Mouse (Mus musculus) B cell, adult 62 days (primary cell): ENCODE data around the gene Klhdc8a. TPM values are rescaled to one million over a fixed set of nuclear protein-coding genes. Genes with fewer than 3 reads are reported as not detected.

Source experiments
- total RNA-seq: library from RNA; stranded (reverse); gene quantifications from 4 replicates; pipeline ENCODE4 v1.2.4, GENCODE M21; 2023

Klhdc8a gene
- 0.14 TPM in 1 of 4 replicates, not detected in the others for total RNA-seq

GRCm38 (mm10) chr1:132298425-132298800 is at the start of gene Klhdc8a:
TSS of gene Klhdc8a (plus strand) at chr1:132298626.

DNA sequence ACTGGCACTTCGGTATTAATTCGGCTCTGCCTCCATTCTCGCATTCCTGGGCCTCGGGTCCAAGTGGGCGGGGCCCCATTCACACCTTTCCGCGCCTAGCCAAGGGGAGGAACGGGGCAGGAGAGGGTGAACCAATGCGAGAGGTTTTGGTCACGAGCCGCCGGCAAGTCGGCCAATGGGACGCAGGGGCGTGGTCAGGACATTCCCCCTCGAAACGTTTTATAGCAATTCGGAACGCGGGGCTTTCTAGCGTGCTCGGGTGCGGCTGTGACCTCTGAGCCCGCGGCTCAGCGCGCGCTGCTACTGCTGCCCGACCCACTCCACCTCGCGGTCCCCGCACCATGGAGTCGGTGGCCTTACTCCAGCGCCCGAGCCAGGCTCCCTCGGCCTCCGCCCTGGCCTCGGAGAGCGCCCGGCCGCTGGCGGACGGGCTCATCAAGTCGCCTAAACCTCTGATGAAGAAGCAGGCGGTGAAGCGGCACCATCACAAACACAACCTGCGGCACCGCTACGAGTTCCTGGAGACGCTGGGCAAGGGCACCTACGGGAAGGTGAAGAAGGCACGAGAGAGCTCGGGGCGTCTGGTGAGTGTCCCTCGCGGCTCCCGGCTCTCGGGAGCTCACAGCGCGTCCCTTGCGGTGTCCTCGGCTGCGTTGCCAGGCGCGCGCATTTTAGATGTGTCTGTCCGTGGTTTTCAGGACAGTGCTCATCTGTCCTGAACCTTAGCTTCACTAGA is 17.6 kb downstream of the Klhdc8a start, which contains the start of gene Nuak2:
Nuak2 (plus strand) TSS at position 238 of the 736 bp plus-strand sequence.

Other genes starting within 250 kb of the Klhdc8a start
- gene Mfsd4a, start 230.6 kb upstream of the Klhdc8a start, total RNA-seq = 0.52 TPM in 1 of 4 replicates, not detected in the others
- gene Cdk18, start 158.9 kb upstream of the Klhdc8a start, total RNA-seq = 0.49 to 0.66 TPM in 2 of 4 replicates, not detected in the others
- gene Lemd1, start 107.2 kb upstream of the Klhdc8a start, total RNA-seq = not detected in 4 replicates
- gene AC124108.1, start 107.2 kb upstream of the Klhdc8a start, total RNA-seq = not detected in 4 replicates
- gene Gm10188, start 68.9 kb upstream of the Klhdc8a start, total RNA-seq = not detected in 4 replicates
- gene Nuak2, start 17.5 kb downstream of the Klhdc8a start, total RNA-seq = 106 to 126 TPM (median 124 TPM) in 4 replicates
- 0.46 to 1.4 TPM (median 0.88 TPM) in 4 replicates for gene Tmcc2, start 92.7 kb downstream of the Klhdc8a start, total RNA-seq
- 18.3 to 26.1 TPM (median 24.4 TPM) in 4 replicates for gene Dstyk, start 118.9 kb downstream of the Klhdc8a start, total RNA-seq
- gene Rbbp5, start 178.7 kb downstream of the Klhdc8a start, total RNA-seq = 45.5 to 61.1 TPM (median 51.7 TPM) in 4 replicates
- gene Tmem81, start 207.6 kb downstream of the Klhdc8a start, total RNA-seq = 10.0 to 13.9 TPM (median 12.2 TPM) in 4 replicates
- gene Cntn2, start 244.6 kb downstream of the Klhdc8a start, total RNA-seq = 6.6 to 17.0 TPM (median 9.0 TPM) in 4 replicates